Mouse (Mus musculus) heart, postnatal 0 days (tissue): ENCODE measurements around the gene Prdm5. TPM values are rescaled to one million over a fixed set of nuclear protein-coding genes. Genes with fewer than 3 reads are reported as not detected.

Experiments used
- ATAC-seq: fragments of 200-750 bp; cut with Nextera tagmentation; 2 replicates; pipeline ENCODE4 v1.8.0; 2017; ENCODE audit warnings: low read depth, moderate number of reproducible peaks, moderate library complexity; ENCODE audit not compliant: insufficient read depth
- DNase-seq: peaks from one replicate; pipeline ENCODE4 v3.0.0-alpha.2; 2016; ENCODE audit warnings: low spot score
- H3K27ac ChIP-seq: fragments of 300-500 bp; sonication (generic); 2 replicates; pipeline ENCODE4 v1.5.1; 2014; ENCODE audit warnings: low read depth, mild to moderate bottlenecking
- H3K27me3 ChIP-seq: fragments of 300-500 bp; sonication (generic); 2 replicates; pipeline ENCODE4 v1.6.1; 2014; ENCODE audit warnings: low read length, mixed read lengths; ENCODE audit not compliant: control insufficient read depth, insufficient read depth
- H3K36me3 ChIP-seq: fragments of 300-500 bp; sonication (generic); replicated peaks from 2 replicates; pipeline ENCODE4 v1.6.1; 2014; ENCODE audit warnings: low read length, mixed read lengths; ENCODE audit not compliant: control insufficient read depth, insufficient read depth
- H3K4me1 ChIP-seq: fragments of 300-500 bp; sonication (generic); 2 replicates; pipeline ENCODE4 v1.6.1; 2014; ENCODE audit warnings: antibody characterized with exemption; ENCODE audit not compliant: control insufficient read depth, insufficient read depth
- H3K4me2 ChIP-seq: fragments of 300-500 bp; sonication (generic); 2 replicates; pipeline ENCODE4 v1.6.1; 2014; ENCODE audit warnings: low read depth, mild to moderate bottlenecking, low read length, moderate library complexity
- H3K4me3 ChIP-seq: fragments of 300-500 bp; sonication (generic); 2 replicates; pipeline ENCODE4 v1.5.1; 2014; ENCODE audit warnings: low read depth, low read length
- H3K9ac ChIP-seq: fragments of 300-500 bp; sonication (generic); replicated peaks from 2 replicates; pipeline ENCODE4 v1.6.1; 2014; ENCODE audit warnings: low read depth, low read length, mixed read lengths
- H3K9me3 ChIP-seq: fragments of 300-500 bp; sonication (generic); replicated peaks from 2 replicates; pipeline ENCODE4 v1.6.1; 2016; ENCODE audit warnings: low read length; ENCODE audit not compliant: control insufficient read depth
- CTCF ChIP-seq: IDR thresholded peaks from 2 replicates; pipeline ENCODE4 v1.5.1; 2016; ENCODE audit warnings: antibody characterized with exemption, control low read depth, low read depth
- EP300 ChIP-seq: IDR thresholded peaks from 2 replicates; pipeline ENCODE4 v1.6.1; 2016; ENCODE audit warnings: antibody characterized with exemption, low read depth
- WGBS: fragments of 180-500 bp; shearing (Covaris S2); extraction: QIAGEN DNeasy Blood & Tissue Kit; methylation state at CpG from one replicate; pipeline ENCODE4 v1.1.7; 2014; 5-methylcytosine and 5-hydroxymethylcytosine counted together
- polyA plus RNA-seq: library from polyadenylated mRNA; unstranded; fragments of >200 nt; fragmentation: Nextera tagmentation; extraction: Ambion mirVana; gene quantifications from 2 replicates; pipeline ENCODE4 v1.2.1, GENCODE M21; 2015
- total RNA-seq: library from RNA; depleted of rRNA; stranded (reverse); fragments of >200 nt; gene quantifications from 2 replicates; pipeline ENCODE4 v1.2.3, GENCODE M21; 2014; ENCODE audit warnings: low replicate concordance

Prdm5 gene
- total and polyA plus RNA-seq, 2 experiments from 2014 or later, result 12.5 to 14.3 TPM

GRCm38 (mm10) chr6:65831443-65831842 is 52.7 kb downstream of the Prdm5 start:
- peaks cover 22% of the 10 kb centered on the region for H3K36me3 ChIP-seq
- H3K27ac ChIP-seq, result peak overlapping the region; percentile 20; the same call in 1 of the 2 replicates
- TF ChIP-seq EP300 (no peak), CTCF (no peak)
- DNase-seq (no peak), ATAC-seq (no peak)
- H3K27me3 ChIP-seq, result no peaks in the 10 kb centered on the region
- no peaks in the 10 kb centered on the region; the same call in 1 of the 2 replicates for H3K9me3 ChIP-seq
- H3K4me2 ChIP-seq, result no peak overlapping the region
- H3K9ac ChIP-seq, result no peak overlapping the region
- peaks cover 4% of the 10 kb centered on the region; the same call in 1 of the 2 replicates for H3K4me1 ChIP-seq
- no peak overlapping the region for H3K4me3 ChIP-seq
- WGBS, result 76% methylated on average over 5 of the region's 5 CpGs

DNA sequence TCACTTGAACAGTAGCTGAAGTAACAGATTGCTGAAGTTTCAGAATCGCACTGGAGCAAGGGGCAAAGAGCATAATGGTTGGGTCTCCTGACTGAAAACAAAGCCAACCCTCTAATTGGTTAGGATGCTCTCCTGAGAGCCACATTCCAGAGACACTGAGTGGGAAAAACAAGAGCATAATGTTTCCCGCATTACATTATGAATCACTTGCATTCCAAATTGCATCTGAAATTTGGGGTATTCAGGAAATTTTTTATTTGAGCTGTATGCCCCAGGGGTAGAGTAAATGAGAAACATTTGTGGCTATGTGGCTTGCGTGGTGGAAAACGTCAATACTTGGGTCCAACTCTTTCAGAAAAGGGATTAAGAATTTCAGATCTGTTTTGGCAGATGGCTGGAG is 55.2 kb downstream of the Prdm5 start:
- DNase-seq (no peak), ATAC-seq (no peak)
- Histone ChIP-seq H3K4me3 (no peak overlapping the region), H3K4me2 (no peak overlapping the region), H3K27me3 (no peaks in the 10 kb centered on the region), H3K36me3 (peaks cover 22% of the 10 kb centered on the region), H3K4me1 (peaks cover 4% of the 10 kb centered on the region; the same call in 1 of the 2 replicates), H3K27ac (no peak overlapping the region), H3K9ac (no peak overlapping the region), H3K9me3 (no peaks in the 10 kb centered on the region; the same call in 1 of the 2 replicates)
- TF ChIP-seq EP300, result no peak
- TF ChIP-seq CTCF, result no peak
- 93% methylated on average over 4 of the region's 4 CpGs for WGBS

- H3K27me3 ChIP-seq, result no peaks in the 10 kb centered on the region
- H3K9ac ChIP-seq, result no peak overlapping the region
- no peaks in the 10 kb centered on the region for H3K9me3 ChIP-seq
- DNase-seq (no peak), ATAC-seq (no peak)
- H3K27ac ChIP-seq, result no peak overlapping the region
- 81% methylated on average over 4 of the region's 4 CpGs for WGBS
- no peak overlapping the region for H3K4me2 ChIP-seq
- no peaks in the 10 kb centered on the region for H3K4me1 ChIP-seq
- no peaks in the 10 kb centered on the region for H3K36me3 ChIP-seq
- H3K4me3 ChIP-seq, result no peak overlapping the region
- TF ChIP-seq EP300 (no peak), CTCF (no peak)
Measured at GRCm38 (mm10) chr6:65842579-65842978, 63.8 kb downstream of the Prdm5 start.

- TF ChIP-seq EP300, result no peak
- TF ChIP-seq CTCF, result no peak
- WGBS, result 78% methylated on average over 4 of the region's 4 CpGs
Measured at GRCm38 (mm10) chr6:65849127-65849526, 70.3 kb downstream of the Prdm5 start.

DNA sequence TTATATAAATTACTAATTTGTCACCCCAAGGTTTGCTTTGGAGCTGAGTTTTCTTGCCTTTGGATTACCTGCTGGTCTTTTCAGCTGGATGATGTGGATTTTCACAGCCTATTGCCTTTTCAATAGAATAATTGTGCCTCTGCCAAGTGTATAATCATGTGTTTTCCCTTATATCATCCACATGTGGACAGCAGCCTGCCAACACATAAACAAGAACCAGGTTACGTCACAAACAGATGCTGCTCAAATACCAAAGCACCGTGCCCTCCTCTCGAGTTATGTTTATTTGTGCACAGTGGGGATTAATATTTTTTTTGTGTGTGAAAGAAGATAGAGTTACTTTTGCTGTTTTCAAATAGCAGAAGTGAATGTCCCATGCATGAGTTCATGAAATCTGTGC is 70.9 kb downstream of the Prdm5 start:
- Histone ChIP-seq H3K4me3 (no peak overlapping the region), H3K27ac (no peak overlapping the region), H3K9me3 (no peaks in the 10 kb centered on the region), H3K9ac (no peak overlapping the region), H3K4me2 (no peak overlapping the region), H3K4me1 (0 out of 2 replicates have a peak, but pooled peaks cover 5% of the 10 kb centered on the region), H3K36me3 (no peaks in the 10 kb centered on the region), H3K27me3 (no peaks in the 10 kb centered on the region)
- TF ChIP-seq CTCF, result no peak
- no peak for TF ChIP-seq EP300
- no peak for ATAC-seq
- no peak for DNase-seq
- WGBS, result 68% methylated on average over 3 of the region's 3 CpGs

More at GRCm38 (mm10) chr6:65849127-65849526, 70.3 kb downstream of the Prdm5 start:
- no peak overlapping the region for H3K9ac ChIP-seq
- H3K9me3 ChIP-seq, result no peaks in the 10 kb centered on the region
- H3K36me3 ChIP-seq, result no peaks in the 10 kb centered on the region
- DNase-seq, result no peak
- no peak overlapping the region for H3K27ac ChIP-seq
- no peak overlapping the region for H3K4me3 ChIP-seq
- no peak for ATAC-seq
- no peak overlapping the region for H3K4me2 ChIP-seq
- H3K27me3 ChIP-seq, result no peaks in the 10 kb centered on the region
- 0 out of 2 replicates have a peak, but pooled peaks cover 5% of the 10 kb centered on the region for H3K4me1 ChIP-seq

GRCm38 (mm10) chr6:65850221-65850620 is 71.4 kb downstream of the Prdm5 start:
- ATAC-seq (no peak), DNase-seq (no peak)
- Histone ChIP-seq H3K27me3 (no peaks in the 10 kb centered on the region), H3K27ac (no peak overlapping the region), H3K36me3 (no peaks in the 10 kb centered on the region), H3K4me1 (0 out of 2 replicates have a peak, but pooled peaks cover 5% of the 10 kb centered on the region), H3K4me3 (no peak overlapping the region), H3K9me3 (no peaks in the 10 kb centered on the region), H3K9ac (no peak overlapping the region), H3K4me2 (no peak overlapping the region)
- no peak for TF ChIP-seq EP300
- TF ChIP-seq CTCF, result no peak
- WGBS, result 82% methylated on average over 3 of the region's 3 CpGs
